Mouse (Mus musculus) right cerebral cortex, postnatal 36 days (tissue): ENCODE results near the gene Tmem132c.

ENCODE experiments used
- DNase-seq, 2 experiments: peaks; one replicate each; pipeline ENCODE4 v3.0.0; 2022; ENCODE audit warnings: low spot score in 2 of 2, mixed read lengths in 1 of 2

Gene Tmem132c

GRCm38 (mm10) chr5:127286886-127287285, 45.3 kb downstream of the Tmem132c start:
- DNase-seq, result no peak

- no peak for DNase-seq
Observed at GRCm38 (mm10) chr5:127289659-127290058, 48.1 kb downstream of the Tmem132c start.

- no peak for DNase-seq
Observed at GRCm38 (mm10) chr5:127290461-127291250, 49.0 kb downstream of the Tmem132c start.

- no peak for DNase-seq
Observed at GRCm38 (mm10) chr5:127291581-127291980, 50.0 kb downstream of the Tmem132c start.

GRCm38 (mm10) chr5:127293698-127294097, 52.1 kb downstream of the Tmem132c start:
- DNase-seq, result no peak

GRCm38 (mm10) chr5:127297461-127297860, 55.9 kb downstream of the Tmem132c start:
- no peak for DNase-seq

- no peak for DNase-seq
Observed at GRCm38 (mm10) chr5:127298060-127298459, 56.5 kb downstream of the Tmem132c start.

GRCm38 (mm10) chr5:127299010-127299409, 57.4 kb downstream of the Tmem132c start:
- DNase-seq, result no peak

GRCm38 (mm10) chr5:127300597-127301254, 59.1 kb downstream of the Tmem132c start:
- DNase-seq, result no peak

GRCm38 (mm10) chr5:127305312-127305711, 63.7 kb downstream of the Tmem132c start:
- no peak for DNase-seq

- DNase-seq, result no peak
Observed at GRCm38 (mm10) chr5:127305719-127306118, 64.1 kb downstream of the Tmem132c start.

- no peak for DNase-seq
Observed at GRCm38 (mm10) chr5:127306726-127307125, 65.1 kb downstream of the Tmem132c start.

GRCm38 (mm10) chr5:127310318-127311004, 68.9 kb downstream of the Tmem132c start:
- no peak for DNase-seq

GRCm38 (mm10) chr5:127311005-127311331, 69.4 kb downstream of the Tmem132c start:
- DNase-seq, result no peak

- DNase-seq, result no peak
Observed at GRCm38 (mm10) chr5:127313634-127314033, 72.0 kb downstream of the Tmem132c start.

GRCm38 (mm10) chr5:127319096-127319779, 77.6 kb downstream of the Tmem132c start:
- DNase-seq, result no peak

- DNase-seq, result no peak
Observed at GRCm38 (mm10) chr5:127324645-127325044, 83.0 kb downstream of the Tmem132c start.

- no peak for DNase-seq
Observed at GRCm38 (mm10) chr5:127336048-127336907, 94.7 kb downstream of the Tmem132c start.

GRCm38 (mm10) chr5:127336908-127337265, 95.3 kb downstream of the Tmem132c start:
- DNase-seq, result no peak

GRCm38 (mm10) chr5:127339016-127339435, 97.4 kb downstream of the Tmem132c start:
- DNase-seq, result no peak

GRCm38 (mm10) chr5:127341158-127341557, 99.5 kb downstream of the Tmem132c start:
- no peak for DNase-seq
